ENCODE assay signal across 24 mouse cellular contexts in the genomic region with DNA sequence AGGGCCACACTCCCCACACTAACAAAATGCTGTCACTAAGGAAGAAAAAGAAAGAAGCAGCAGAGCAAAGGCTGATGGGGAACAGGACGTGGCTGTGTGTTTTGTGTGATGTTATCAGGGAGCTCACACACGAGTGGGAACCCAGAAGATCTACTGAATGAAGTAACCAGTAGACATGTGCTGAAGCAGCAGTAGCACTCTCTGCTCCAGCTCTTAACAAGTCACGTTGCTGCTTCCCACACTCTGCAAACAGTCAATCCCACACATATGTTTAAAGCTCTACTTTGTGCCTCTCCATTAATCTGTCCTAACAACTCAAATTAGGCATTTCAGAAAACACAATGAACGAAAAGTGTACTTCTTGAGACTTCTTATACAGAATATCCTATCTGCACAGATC.
"Had no signal": no experiment of that assay in that cellular context is flagged by ENCODE, and none has a peak within 500 bp of the region (broad histone marks: within the 10 kb centered on the region; RNA-seq: fewer than 3 reads in every experiment).

No protein-coding gene starts in this region.

- H3K9ac ChIP-seq: heart, embryonic 13.5 days; heart, embryonic 15.5 days; hindbrain, embryonic 13.5 days; hindbrain, embryonic 15.5 days; intestine, embryonic 15.5 days; kidney, embryonic 15.5 days; limb, embryonic 13.5 days; limb, embryonic 15.5 days; liver, embryonic 12.5 days; liver, embryonic 14.5 days had no signal

- ATAC-seq: hindbrain, postnatal 0 days; intestine, embryonic 15.5 days; liver, embryonic 12.5 days had no signal

- H3K9me3 ChIP-seq: heart, embryonic 13.5 days; heart, embryonic 15.5 days; hindbrain, embryonic 13.5 days; hindbrain, embryonic 15.5 days; intestine, embryonic 15.5 days; kidney, embryonic 15.5 days; limb, embryonic 13.5 days; limb, embryonic 15.5 days; liver, embryonic 12.5 days had no signal

- H3K27me3 ChIP-seq: heart, embryonic 13.5 days; heart, embryonic 15.5 days; hindbrain, embryonic 13.5 days; hindbrain, embryonic 15.5 days; intestine, embryonic 15.5 days; kidney, embryonic 15.5 days; limb, embryonic 13.5 days; limb, embryonic 15.5 days; liver, embryonic 12.5 days had no signal

- DNase-seq: gastrocnemius, postnatal 14 days; gastrocnemius, postnatal 36 days; heart, adult 18-20 months; heart, postnatal 14 days; heart, postnatal 36 days; kidney, adult 11 months; kidney, adult 2 months; kidney, adult 9 months; kidney, postnatal 14 days; kidney, postnatal 36 days; left cerebral cortex, postnatal 4 days had no signal

- H3K27ac ChIP-seq: heart, embryonic 13.5 days; heart, embryonic 15.5 days; hindbrain, embryonic 13.5 days; hindbrain, embryonic 15.5 days; hindbrain, postnatal 0 days; intestine, embryonic 15.5 days; kidney, embryonic 15.5 days; kidney, postnatal 0 days; limb, embryonic 13.5 days; limb, embryonic 15.5 days; liver, embryonic 12.5 days; liver, embryonic 14.5 days had no signal

- H3K4me2 ChIP-seq: heart, embryonic 11.5 days; heart, embryonic 13.5 days; heart, embryonic 15.5 days; hindbrain, embryonic 13.5 days; hindbrain, embryonic 15.5 days; intestine, embryonic 15.5 days; kidney, embryonic 15.5 days; limb, embryonic 13.5 days; limb, embryonic 15.5 days; liver, embryonic 12.5 days had no signal

- H3K4me3 ChIP-seq: heart, embryonic 13.5 days; heart, embryonic 15.5 days; hindbrain, embryonic 13.5 days; hindbrain, embryonic 15.5 days; intestine, embryonic 15.5 days; kidney, embryonic 15.5 days; limb, embryonic 13.5 days; limb, embryonic 15.5 days; liver, embryonic 12.5 days had no signal

- H3K4me1 ChIP-seq: heart, embryonic 13.5 days; heart, embryonic 15.5 days; hindbrain, embryonic 13.5 days; hindbrain, embryonic 15.5 days; intestine, embryonic 15.5 days; kidney, embryonic 15.5 days; limb, embryonic 13.5 days; limb, embryonic 15.5 days; liver, embryonic 12.5 days had no signal
